Mouse (Mus musculus): ENCODE measurements around the gene Cep164. TPM values are rescaled to one million over a fixed set of nuclear protein-coding genes. Genes with fewer than 3 reads are reported as not detected.

Gene Cep164
- polyA plus RNA-seq, 1 experiment from 2014 or later: 16.3 TPM

- Histone ChIP-seq H3K27me3 (no peaks in the 10 kb centered on the region), H3K4me3 (replicated peaks) (no peak overlapping the region), H3K4me1 (peaks cover 1% of the 10 kb centered on the region), H3K9ac (no peak overlapping the region), H3K36me3 (replicated peaks) (no peaks in the 10 kb centered on the region), H3K27ac (no peak overlapping the region), H3K9me3 (no peaks in the 10 kb centered on the region; the same call in 1 of the 2 replicates), H3K4me2 (no peak overlapping the region)
- ATAC-seq (ENCODE audit: low FRiP score): no peak
- WGBS: 91% methylated on average over 2 of the region's 2 CpGs
Observed at GRCm38 (mm10) chr9:45832898-45833297, 4.4 kb upstream of the Cep164 start.

GRCm38 (mm10) chr9:45829107-45829506, 616 bp upstream of the Cep164 start:
- Histone ChIP-seq H3K4me2 (peak overlapping the region; percentile 84), H3K4me1 (peaks cover 13% of the 10 kb centered on the region), H3K27ac (no peak overlapping the region), H3K36me3 (replicated peaks) (no peaks in the 10 kb centered on the region), H3K4me3 (replicated peaks) (peak overlapping the region; percentile 81), H3K27me3 (no peaks in the 10 kb centered on the region), H3K9me3 (no peaks in the 10 kb centered on the region; the same call in 1 of the 2 replicates), H3K9ac (no peak overlapping the region)
- peak; percentile 56 for ATAC-seq (ENCODE audit: low FRiP score)
- WGBS: 30% methylated on average over 10 of the region's 10 CpGs

GRCm38 (mm10) chr9:45827663-45828290, 714 bp downstream of the Cep164 start:
- Histone ChIP-seq H3K9me3 (no peaks in the 10 kb centered on the region; the same call in 1 of the 2 replicates), H3K4me3 (replicated peaks) (peak overlapping the region; percentile 81), H3K27ac (peak overlapping the region; percentile 48), H3K9ac (peak overlapping the region; percentile 78), H3K27me3 (no peaks in the 10 kb centered on the region), H3K4me1 (peaks cover 13% of the 10 kb centered on the region), H3K4me2 (peak overlapping the region; percentile 84), H3K36me3 (replicated peaks) (no peaks in the 10 kb centered on the region)
- WGBS: 5% methylated on average over 23 of the region's 23 CpGs
- ATAC-seq (ENCODE audit: low FRiP score): no peak; the same call in 1 of the 2 replicates

DNA sequence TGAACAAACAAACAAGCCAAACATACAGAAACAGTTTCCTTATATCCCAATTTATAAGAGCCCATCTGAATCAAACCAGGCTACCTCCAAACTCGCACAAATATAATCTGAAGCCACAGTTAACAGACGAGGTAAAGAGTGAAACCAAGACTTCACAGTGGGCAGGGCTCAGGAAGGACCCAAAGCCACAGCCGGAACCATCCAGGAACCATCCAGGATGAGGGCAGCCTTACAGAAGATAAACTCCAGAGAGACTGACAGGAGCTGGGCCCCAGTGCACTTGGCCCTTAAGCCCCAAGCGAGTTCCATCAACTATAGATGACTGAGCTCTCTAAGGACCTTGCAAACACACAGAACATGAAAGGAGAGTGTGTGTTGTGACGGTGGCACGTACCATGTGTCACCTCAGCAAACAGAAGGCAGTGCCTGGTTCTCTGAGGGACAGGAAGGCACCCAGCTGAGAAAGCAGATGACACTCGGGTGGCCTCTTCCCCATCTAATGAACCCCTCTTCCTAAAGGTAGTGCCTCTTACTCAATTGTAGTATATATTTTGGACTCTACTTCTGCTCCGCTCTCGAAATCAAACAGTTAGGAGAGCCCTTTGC, 10.0 kb downstream of the Cep164 start:
- Histone ChIP-seq H3K27ac (no peak overlapping the region), H3K4me2 (no peak overlapping the region), H3K9me3 (no peaks in the 10 kb centered on the region), H3K4me1 (no peaks in the 10 kb centered on the region), H3K36me3 (replicated peaks) (peaks cover 34% of the 10 kb centered on the region), H3K27me3 (no peaks in the 10 kb centered on the region), H3K4me3 (replicated peaks) (no peak overlapping the region), H3K9ac (no peak overlapping the region)
- ATAC-seq (ENCODE audit: low FRiP score): no peak
- WGBS: 90% methylated on average over 9 of the region's 9 CpGs

- Histone ChIP-seq H3K4me3 (replicated peaks) (no peak overlapping the region), H3K27ac (no peak overlapping the region), H3K36me3 (replicated peaks) (peaks cover 27% of the 10 kb centered on the region), H3K4me2 (no peak overlapping the region), H3K9ac (no peak overlapping the region), H3K4me1 (no peaks in the 10 kb centered on the region), H3K9me3 (no peaks in the 10 kb centered on the region), H3K27me3 (no peaks in the 10 kb centered on the region)
- WGBS: 89% methylated on average over 10 of the region's 10 CpGs
- ATAC-seq (ENCODE audit: low FRiP score): no peak
Observed at GRCm38 (mm10) chr9:45815525-45815924, 13.0 kb downstream of the Cep164 start.

GRCm38 (mm10) chr9:45815113-45815512, 13.4 kb downstream of the Cep164 start:
- H3K9ac ChIP-seq: no peak overlapping the region
- no peak overlapping the region for H3K4me2 ChIP-seq
- H3K27ac ChIP-seq: no peak overlapping the region
- H3K9me3 ChIP-seq: no peaks in the 10 kb centered on the region
- 86% methylated on average over 9 of the region's 9 CpGs for WGBS
- no peaks in the 10 kb centered on the region for H3K27me3 ChIP-seq
- H3K4me3 ChIP-seq (replicated peaks): no peak overlapping the region
- no peaks in the 10 kb centered on the region for H3K4me1 ChIP-seq
- ATAC-seq (ENCODE audit: low FRiP score): no peak
- peaks cover 27% of the 10 kb centered on the region for H3K36me3 ChIP-seq (replicated peaks)

DNA sequence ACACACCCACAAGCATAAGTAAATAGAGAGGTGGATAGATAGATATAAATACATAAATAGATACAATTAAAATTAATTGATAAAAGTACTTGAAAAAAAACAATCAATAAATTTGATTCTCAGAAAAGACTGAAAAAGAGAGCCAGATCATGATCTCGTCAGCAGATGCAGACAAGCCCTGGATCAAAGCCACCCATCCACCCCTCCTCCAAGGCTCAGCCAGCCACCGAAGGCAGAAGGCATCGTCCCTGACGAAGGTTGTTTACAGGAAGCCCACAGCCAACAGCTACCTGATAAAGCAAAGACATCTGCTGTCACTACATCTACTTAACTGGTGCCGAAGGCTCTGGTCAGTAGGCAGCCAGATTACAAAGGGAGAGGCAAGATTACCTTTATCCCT, 16.5 kb downstream of the Cep164 start:
- H3K4me3 ChIP-seq (replicated peaks): no peak overlapping the region
- no peak overlapping the region for H3K9ac ChIP-seq
- 83% methylated on average over 5 of the region's 5 CpGs for WGBS
- no peaks in the 10 kb centered on the region for H3K9me3 ChIP-seq
- H3K36me3 ChIP-seq (replicated peaks): peaks cover 26% of the 10 kb centered on the region
- H3K27ac ChIP-seq: no peak overlapping the region
- H3K27me3 ChIP-seq: no peaks in the 10 kb centered on the region
- no peak for ATAC-seq (ENCODE audit: low FRiP score)
- no peaks in the 10 kb centered on the region for H3K4me1 ChIP-seq
- H3K4me2 ChIP-seq: no peak overlapping the region

GRCm38 (mm10) chr9:45807761-45808160, 20.7 kb downstream of the Cep164 start:
- 89% methylated on average over 8 of the region's 8 CpGs for WGBS
- H3K4me1 ChIP-seq: no peaks in the 10 kb centered on the region
- no peak for ATAC-seq (ENCODE audit: low FRiP score)

DNA sequence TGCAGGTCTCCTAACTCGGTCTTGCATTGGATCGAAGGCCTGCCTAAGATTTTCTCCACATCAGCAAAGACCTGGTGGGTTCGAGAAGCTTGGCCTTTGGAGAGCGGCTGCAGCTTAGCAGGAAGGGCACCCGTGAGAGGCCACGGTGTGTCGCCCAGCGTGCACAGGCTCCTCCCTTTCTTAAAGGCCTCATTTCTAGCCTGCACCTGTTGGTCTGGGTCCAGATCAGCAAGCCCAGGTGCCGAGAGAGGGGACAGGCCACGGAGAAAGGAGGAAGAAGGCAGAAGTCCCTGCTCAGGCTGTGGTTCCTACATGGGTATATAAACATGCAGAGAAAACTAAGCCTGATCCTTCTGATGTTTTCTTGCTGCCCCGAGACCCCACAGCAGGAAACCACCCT, 21.2 kb downstream of the Cep164 start:
- H3K27ac ChIP-seq: no peak overlapping the region
- H3K27me3 ChIP-seq: no peaks in the 10 kb centered on the region
- H3K4me3 ChIP-seq (replicated peaks): no peak overlapping the region
- no peak for ATAC-seq (ENCODE audit: low FRiP score)
- H3K4me1 ChIP-seq: no peaks in the 10 kb centered on the region
- H3K36me3 ChIP-seq (replicated peaks): peaks cover 40% of the 10 kb centered on the region
- WGBS: 89% methylated on average over 11 of the region's 11 CpGs
- H3K4me2 ChIP-seq: no peak overlapping the region
- H3K9ac ChIP-seq: no peak overlapping the region
- no peaks in the 10 kb centered on the region for H3K9me3 ChIP-seq

More at GRCm38 (mm10) chr9:45807761-45808160, 20.7 kb downstream of the Cep164 start:
- no peaks in the 10 kb centered on the region for H3K9me3 ChIP-seq
- H3K36me3 ChIP-seq (replicated peaks): peaks cover 42% of the 10 kb centered on the region
- no peak overlapping the region for H3K27ac ChIP-seq
- no peaks in the 10 kb centered on the region for H3K27me3 ChIP-seq
- H3K9ac ChIP-seq: no peak overlapping the region
- H3K4me2 ChIP-seq: no peak overlapping the region
- H3K4me3 ChIP-seq (replicated peaks): no peak overlapping the region

GRCm38 (mm10) chr9:45806847-45807246, 21.6 kb downstream of the Cep164 start:
- Histone ChIP-seq H3K4me2 (no peak overlapping the region), H3K9ac (no peak overlapping the region), H3K27me3 (no peaks in the 10 kb centered on the region), H3K4me1 (no peaks in the 10 kb centered on the region), H3K4me3 (replicated peaks) (no peak overlapping the region), H3K9me3 (no peaks in the 10 kb centered on the region), H3K36me3 (replicated peaks) (peaks cover 40% of the 10 kb centered on the region), H3K27ac (no peak overlapping the region)
- 92% methylated on average over 11 of the region's 11 CpGs for WGBS
- ATAC-seq (ENCODE audit: low FRiP score): no peak

- Histone ChIP-seq H3K27me3 (no peaks in the 10 kb centered on the region), H3K27ac (no peak overlapping the region), H3K9ac (no peak overlapping the region), H3K4me2 (no peak overlapping the region), H3K4me1 (peaks cover 11% of the 10 kb centered on the region), H3K9me3 (no peaks in the 10 kb centered on the region), H3K36me3 (replicated peaks) (peaks cover 47% of the 10 kb centered on the region), H3K4me3 (replicated peaks) (no peak overlapping the region)
- ATAC-seq (ENCODE audit: low FRiP score): no peak
- 88% methylated on average over 21 of the region's 21 CpGs for WGBS
Observed at GRCm38 (mm10) chr9:45803070-45803774, 25.3 kb downstream of the Cep164 start.

- H3K27ac ChIP-seq: peak overlapping the region; percentile 63; the same call in 1 of the 2 replicates
- WGBS: 80% methylated on average over 8 of the region's 8 CpGs
Observed at GRCm38 (mm10) chr9:45799402-45799801, 29.1 kb downstream of the Cep164 start.

More at GRCm38 (mm10) chr9:45799402-45799801, 29.1 kb downstream of the Cep164 start:
- no peak overlapping the region for H3K4me2 ChIP-seq
- no peaks in the 10 kb centered on the region for H3K27me3 ChIP-seq
- no peaks in the 10 kb centered on the region for H3K9me3 ChIP-seq
- H3K4me1 ChIP-seq: peaks cover 16% of the 10 kb centered on the region
- no peak overlapping the region for H3K4me3 ChIP-seq (replicated peaks)
- H3K36me3 ChIP-seq (replicated peaks): peaks cover 22% of the 10 kb centered on the region
- no peak for ATAC-seq (ENCODE audit: low FRiP score)
- no peak overlapping the region for H3K9ac ChIP-seq
